Mouse (Mus musculus): ENCODE measurements around the gene Opn1mw. TPM values are rescaled to one million over a fixed set of nuclear protein-coding genes. Genes with fewer than 3 reads are reported as not detected.
"Not testable (repeated sequence)": the region's sequence is repeated elsewhere in the genome, so short reads cannot be mapped to it uniquely, and the experiment has no call there.

Gene Opn1mw
- total RNA-seq (2021): not detected
- long read RNA-seq, experiment 1: 0 reads
- long read RNA-seq, experiment 2: 0 reads

GRCm38 (mm10) chrX:74127164-74127563, at the start of gene Opn1mw:
Opn1mw (plus strand) TSS chrX:74127464.
- no peak for DNase-seq

GRCm38 (mm10) chrX:74084276-74084837, 42.9 kb upstream of the Opn1mw start:
- DNase-seq: no peak

- peak; percentile 81 for DNase-seq
Observed at GRCm38 (mm10) chrX:74084946-74085498, 42.2 kb upstream of the Opn1mw start.

- peak; percentile 95 for DNase-seq
Observed at GRCm38 (mm10) chrX:74085601-74086038, 41.6 kb upstream of the Opn1mw start.

GRCm38 (mm10) chrX:74095130-74095529, 32.1 kb upstream of the Opn1mw start:
- no peak for DNase-seq

- DNase-seq: peak; percentile 3
Observed at GRCm38 (mm10) chrX:74103457-74104188, 23.6 kb upstream of the Opn1mw start.

- DNase-seq: no peak
Observed at GRCm38 (mm10) chrX:74105916-74106315, 21.3 kb upstream of the Opn1mw start.

- DNase-seq: no peak
Observed at GRCm38 (mm10) chrX:74108747-74109146, 18.5 kb upstream of the Opn1mw start.

GRCm38 (mm10) chrX:74114036-74114435, 13.2 kb upstream of the Opn1mw start:
- no peak for DNase-seq

GRCm38 (mm10) chrX:74115511-74115910, 11.8 kb upstream of the Opn1mw start:
- DNase-seq: peak; percentile 69

GRCm38 (mm10) chrX:74124975-74125374, 2.3 kb upstream of the Opn1mw start:
- peak; percentile 2 for DNase-seq

- not testable (repeated sequence) for DNase-seq
Observed at GRCm38 (mm10) chrX:74135263-74135662, 8.0 kb downstream of the Opn1mw start, which contains the start of gene Mecp2. Mecp2 (minus strand) TSS chrX:74135363.

GRCm38 (mm10) chrX:74167738-74168137, 40.5 kb downstream of the Opn1mw start, which contains the start of gene Tex28:
Tex28 (minus strand) TSS chrX:74167838.
- no peak for DNase-seq

- DNase-seq: no peak
Observed at GRCm38 (mm10) chrX:74176959-74177358, 49.7 kb downstream of the Opn1mw start, which contains the start of gene Tktl1. Tktl1 (plus strand) TSS chrX:74177259.

Other genes with a start within 250 kb of the Opn1mw start
- gene Avpr2, start 235.4 kb upstream of the Opn1mw start, total RNA-seq (2021): not detected
- gene L1cam, start 231.4 kb upstream of the Opn1mw start, total RNA-seq (2021): 10 to 100 TPM in 1 of 2 experiments, 1 to 10 TPM in 1; 9.9 to 24.7 TPM
- 1 to 10 TPM; 7.9 to 9.2 TPM for gene Arhgap4, start 205.6 kb upstream of the Opn1mw start, total RNA-seq (2021)
- 10 to 100 TPM; 86.5 to 99.0 TPM for gene Naa10, start 205.5 kb upstream of the Opn1mw start, total RNA-seq (2021)
- 10 to 100 TPM; 17.4 to 19.2 TPM for gene Renbp, start 196.6 kb upstream of the Opn1mw start, total RNA-seq (2021)
- 10 to 100 TPM; 51.0 to 74.9 TPM for gene Hcfc1, start 161.1 kb upstream of the Opn1mw start, total RNA-seq (2021)
- 10 to 100 TPM; 82.2 to 96.8 TPM for gene Irak1, start 103.5 kb upstream of the Opn1mw start, total RNA-seq (2021)
- 10 to 100 TPM; 30.1 to 34.9 TPM for gene Mecp2, start 7.9 kb downstream of the Opn1mw start, total RNA-seq (2021)
- not detected for gene Tex28, start 40.4 kb downstream of the Opn1mw start, total RNA-seq (2021)
- not detected for gene Tktl1, start 49.8 kb downstream of the Opn1mw start, total RNA-seq (2021)
- gene Flna, start 122.4 kb downstream of the Opn1mw start, total RNA-seq (2021): 100 to 1,000 TPM; 151 to 183 TPM
- gene Emd, start 127.2 kb downstream of the Opn1mw start, total RNA-seq (2021): 10 to 100 TPM; 38.0 to 45.0 TPM
- gene Rpl10, start 143.3 kb downstream of the Opn1mw start, total RNA-seq (2021): 100 to 1,000 TPM; 377 to 392 TPM
- 10 to 100 TPM; 57.6 to 90.8 TPM for gene Taz, start 154.4 kb downstream of the Opn1mw start, total RNA-seq (2021)
- 10 to 100 TPM; 10.5 to 19.1 TPM for gene Dnase1l1, start 154.9 kb downstream of the Opn1mw start, total RNA-seq (2021)
- gene Atp6ap1, start 169.6 kb downstream of the Opn1mw start, total RNA-seq (2021): 100 to 1,000 TPM; 121 to 125 TPM
- 100 to 1,000 TPM; 135 to 153 TPM for gene Gdi1, start 177.5 kb downstream of the Opn1mw start, total RNA-seq (2021)
- gene Fam50a, start 185.6 kb downstream of the Opn1mw start, total RNA-seq (2021): 10 to 100 TPM; 44.1 to 45.9 TPM
- 10 to 100 TPM in 1 of 2 experiments, 1 to 10 TPM in 1; 7.4 to 10.9 TPM for gene Plxna3, start 201.6 kb downstream of the Opn1mw start, total RNA-seq (2021)
- gene Lage3, start 226.2 kb downstream of the Opn1mw start, total RNA-seq (2021): 10 to 100 TPM; 64.9 to 73.8 TPM
- 10 to 100 TPM; 43.6 to 46.0 TPM for gene Ubl4a, start 245.8 kb downstream of the Opn1mw start, total RNA-seq (2021)
- 10 to 100 TPM; 12.4 to 15.9 TPM for gene Slc10a3, start 245.9 kb downstream of the Opn1mw start, total RNA-seq (2021)